Mouse (Mus musculus) E14TG2a.4 (cell line): Measurements from ENCODE around the gene Cox5b.

Source experiments
- CTCF ChIP-seq: conservative IDR thresholded peaks from 2 replicates; pipeline ENCODE4 v1.5.1; 2014; ENCODE audit warnings: low read length
- NANOG ChIP-seq: IDR thresholded peaks from 2 replicates; pipeline ENCODE4 v1.6.1; 2014; ENCODE audit warnings: borderline replicate concordance, low read length, mixed read lengths
- POU5F1 ChIP-seq: IDR thresholded peaks from 2 replicates; pipeline ENCODE4 v1.6.1; 2014; ENCODE audit warnings: low read length, borderline replicate concordance

GRCm38 (mm10) chr1:36674936-36675335 is 16.3 kb upstream of the Cox5b start:
- TF ChIP-seq CTCF (no peak), NANOG (no peak), POU5F1 (no peak)
